Mouse (Mus musculus) midbrain, embryonic 10.5 days (tissue): ENCODE results near the gene Cgrrf1. TPM values are rescaled to one million over a fixed set of nuclear protein-coding genes. Genes with fewer than 3 reads are reported as not detected.
"Not testable (repeated sequence)": the region's sequence is repeated elsewhere in the genome, so short reads cannot be mapped to it uniquely, and the experiment has no call there.

Experiments used
- DNase-seq: peaks from one replicate; pipeline ENCODE4 v3.0.0-alpha.2; 2017; ENCODE audit warnings: low spot score
- H3K27ac ChIP-seq: fragments of 300-500 bp; sonication (generic); replicated peaks from 2 replicates; pipeline ENCODE4 v1.5.1; 2016; ENCODE audit warnings: mild to moderate bottlenecking
- H3K27me3 ChIP-seq: fragments of 300-500 bp; sonication (generic); 2 replicates; pipeline ENCODE4 v1.6.1; 2016; ENCODE audit warnings: low read depth, mild to moderate bottlenecking; ENCODE audit not compliant: poor library complexity, severe bottlenecking
- H3K36me3 ChIP-seq: fragments of 300-500 bp; sonication (generic); 2 replicates; pipeline ENCODE4 v1.6.1; 2016; ENCODE audit warnings: mild to moderate bottlenecking, moderate library complexity
- H3K4me1 ChIP-seq: fragments of 300-500 bp; sonication (generic); 2 replicates; pipeline ENCODE4 v1.6.1; 2016
- H3K4me3 ChIP-seq: fragments of 300-500 bp; sonication (generic); 2 replicates; pipeline ENCODE4 v1.5.1; 2016; ENCODE audit warnings: mild to moderate bottlenecking, moderate library complexity
- H3K9me3 ChIP-seq: fragments of 300-500 bp; sonication (generic); replicated peaks from 2 replicates; pipeline ENCODE4 v1.6.1; 2016; ENCODE audit warnings: mild to moderate bottlenecking
- WGBS: fragments of 180-500 bp; shearing (Covaris S2); methylation state at CpG from one replicate; pipeline ENCODE4 v1.1.7; 2016; 5-methylcytosine and 5-hydroxymethylcytosine counted together
- polyA plus RNA-seq: library from polyadenylated mRNA; unstranded; fragments of >200 nt; fragmentation: Nextera tagmentation; extraction: Ambion mirVana; gene quantifications from 2 replicates; pipeline ENCODE4 v1.2.1, GENCODE M21; 2016

Cgrrf1 gene
- polyA plus RNA-seq, 1 experiment from 2014 or later: 37.6 TPM

GRCm38 (mm10) chr14:46803791-46804190 lies 28.1 kb upstream of the Cgrrf1 start:
- no peaks in the 10 kb centered on the region for H3K4me1 ChIP-seq
- no peaks in the 10 kb centered on the region for H3K9me3 ChIP-seq
- peaks cover 21% of the 10 kb centered on the region for H3K36me3 ChIP-seq
- 98% methylated on average over 1 of the region's 1 CpGs for WGBS
- H3K27ac ChIP-seq: no peak overlapping the region
- H3K4me3 ChIP-seq: no peak overlapping the region
- no peaks in the 10 kb centered on the region for H3K27me3 ChIP-seq
- DNase-seq: no peak

- Histone ChIP-seq H3K4me1 (no peaks in the 10 kb centered on the region), H3K27me3 (no peaks in the 10 kb centered on the region), H3K9me3 (no peaks in the 10 kb centered on the region), H3K36me3 (peaks cover 35% of the 10 kb centered on the region), H3K4me3 (no peak overlapping the region), H3K27ac (no peak overlapping the region)
- WGBS: 90% methylated on average over 5 of the region's 5 CpGs
- no peak for DNase-seq
These were observed 25.7 kb upstream of the Cgrrf1 start for GRCm38 (mm10) chr14:46806186-46806585.

- H3K9me3 ChIP-seq: no peaks in the 10 kb centered on the region
- H3K36me3 ChIP-seq: peaks cover 51% of the 10 kb centered on the region
- H3K27me3 ChIP-seq: no peaks in the 10 kb centered on the region
- H3K27ac ChIP-seq: no peak overlapping the region
- 92% methylated on average over 3 of the region's 3 CpGs for WGBS
- no peak for DNase-seq
- no peak overlapping the region for H3K4me3 ChIP-seq
- no peaks in the 10 kb centered on the region for H3K4me1 ChIP-seq
These were observed 24.0 kb upstream of the Cgrrf1 start for GRCm38 (mm10) chr14:46807927-46808326.

- no peaks in the 10 kb centered on the region for H3K27me3 ChIP-seq
- H3K36me3 ChIP-seq: peaks cover 59% of the 10 kb centered on the region
- no peak overlapping the region for H3K27ac ChIP-seq
- H3K4me3 ChIP-seq: no peak overlapping the region
- DNase-seq: no peak
- WGBS: 78% methylated on average over 6 of the region's 6 CpGs
- peaks cover 4% of the 10 kb centered on the region for H3K4me1 ChIP-seq
- H3K9me3 ChIP-seq: no peaks in the 10 kb centered on the region
These were observed 16.3 kb upstream of the Cgrrf1 start for GRCm38 (mm10) chr14:46815640-46816039.

GRCm38 (mm10) chr14:46816916-46817622 lies 14.9 kb upstream of the Cgrrf1 start:
- Histone ChIP-seq H3K27me3 (no peaks in the 10 kb centered on the region), H3K9me3 (no peaks in the 10 kb centered on the region), H3K4me3 (no peak overlapping the region), H3K36me3 (peaks cover 45% of the 10 kb centered on the region), H3K4me1 (peaks cover 11% of the 10 kb centered on the region), H3K27ac (no peak overlapping the region)
- DNase-seq: no peak
- 94% methylated on average over 8 of the region's 8 CpGs for WGBS

GRCm38 (mm10) chr14:46818743-46819142 lies 13.2 kb upstream of the Cgrrf1 start:
- Histone ChIP-seq H3K4me1 (peaks cover 14% of the 10 kb centered on the region), H3K27me3 (peaks cover 11% of the 10 kb centered on the region), H3K9me3 (no peaks in the 10 kb centered on the region), H3K36me3 (peaks cover 29% of the 10 kb centered on the region), H3K27ac (no peak overlapping the region), H3K4me3 (no peak overlapping the region)
- DNase-seq: no peak
- WGBS: 95% methylated on average over 7 of the region's 7 CpGs

GRCm38 (mm10) chr14:46819961-46820360 lies 12.0 kb upstream of the Cgrrf1 start:
- Histone ChIP-seq H3K27me3 (peaks cover 18% of the 10 kb centered on the region), H3K4me1 (peaks cover 14% of the 10 kb centered on the region), H3K36me3 (peaks cover 24% of the 10 kb centered on the region)
- H3K4me3 ChIP-seq, H3K27ac ChIP-seq, H3K9me3 ChIP-seq, DNase-seq: not testable (repeated sequence)
- WGBS: 95% methylated on average over 5 of the region's 6 CpGs

GRCm38 (mm10) chr14:46821271-46821872 lies 10.6 kb upstream of the Cgrrf1 start:
- WGBS: 2% methylated on average over 11 of the region's 11 CpGs
- peak overlapping the region; percentile 92 for H3K27ac ChIP-seq
- no peak for DNase-seq

GRCm38 (mm10) chr14:46821873-46822716 lies 9.8 kb upstream of the Cgrrf1 start, which contains the start of gene Gmfb:
Gene Gmfb (minus strand): TSS chr14:46822242.
- Histone ChIP-seq H3K9me3 (no peaks in the 10 kb centered on the region), H3K4me1 (peaks cover 14% of the 10 kb centered on the region), H3K36me3 (peaks cover 6% of the 10 kb centered on the region), H3K27ac (peak within 1 kb of the TSS; percentile 92), H3K27me3 (peaks cover 18% of the 10 kb centered on the region), H3K4me3 (peak within 1 kb of the TSS; percentile 87)
- peak; percentile 93 for DNase-seq
- 1% methylated on average over 65 of the region's 65 CpGs for WGBS

More at GRCm38 (mm10) chr14:46821271-46821872, 10.6 kb upstream of the Cgrrf1 start:
- Histone ChIP-seq H3K4me3 (peak overlapping the region; percentile 87), H3K4me1 (peaks cover 14% of the 10 kb centered on the region), H3K27me3 (peaks cover 18% of the 10 kb centered on the region), H3K36me3 (peaks cover 13% of the 10 kb centered on the region), H3K9me3 (no peaks in the 10 kb centered on the region)

- 85% methylated on average over 2 of the region's 2 CpGs for WGBS
- DNase-seq: no peak
- Histone ChIP-seq H3K27me3 (peaks cover 18% of the 10 kb centered on the region), H3K4me3 (no peak overlapping the region), H3K27ac (no peak overlapping the region), H3K9me3 (no peaks in the 10 kb centered on the region), H3K36me3 (no peaks in the 10 kb centered on the region), H3K4me1 (peaks cover 14% of the 10 kb centered on the region)
These were observed 7.9 kb upstream of the Cgrrf1 start for GRCm38 (mm10) chr14:46823996-46824395.

GRCm38 (mm10) chr14:46827430-46827829 lies 4.5 kb upstream of the Cgrrf1 start:
- H3K36me3 ChIP-seq: no peaks in the 10 kb centered on the region
- WGBS: 59% methylated on average over 1 of the region's 1 CpGs
- H3K27me3 ChIP-seq: peaks cover 18% of the 10 kb centered on the region
- H3K9me3 ChIP-seq: no peaks in the 10 kb centered on the region
- H3K4me3 ChIP-seq: no peak overlapping the region
- H3K27ac ChIP-seq: no peak overlapping the region
- DNase-seq: no peak
- H3K4me1 ChIP-seq: peaks cover 11% of the 10 kb centered on the region

- H3K9me3 ChIP-seq: no peaks in the 10 kb centered on the region
- peak overlapping the region; percentile 93 for H3K4me3 ChIP-seq
- H3K27ac ChIP-seq: peak overlapping the region; percentile 90
- H3K27me3 ChIP-seq: no peaks in the 10 kb centered on the region
- H3K36me3 ChIP-seq: no peaks in the 10 kb centered on the region
- no peak for DNase-seq
- H3K4me1 ChIP-seq: peaks cover 26% of the 10 kb centered on the region
- WGBS: 11% methylated on average over 4 of the region's 4 CpGs
These were observed 630 bp upstream of the Cgrrf1 start for GRCm38 (mm10) chr14:46831295-46831694.
